Comparison of ENCODE assay signal across 24 mouse cellular contexts in genomic region chr11:83233621-83234020, GRCm38 (mm10). TPM values are rescaled to one million over a fixed set of nuclear protein-coding genes. Genes with fewer than 3 reads are reported as not detected.
A peak's percentile ranks its signal among the peaks of the same experiment; 100 is the strongest.
DNase-seq lines count a peak whose midpoint lies in the region; ATAC-seq lines count a peak whose summit lies in the region.
"Not testable (repeated sequence)": the region's sequence is repeated elsewhere in the genome, so short reads cannot be mapped to it uniquely, and the experiment has no call there.
"Had no signal": no experiment of that assay in that cellular context is flagged by ENCODE, and none has a peak within 500 bp of the region (broad histone marks: within the 10 kb centered on the region; RNA-seq: fewer than 3 reads in every experiment).

No protein-coding gene starts in this region.

- H3K4me3 ChIP-seq in ES-E14 (ENCODE audit: insufficient read depth in 1 of 2, low read depth in 1 of 2, low read length in 2 of 2, poor library complexity in 1 of 2, severe bottlenecking in 1 of 2); embryonic facial prominence, embryonic 10.5 days; liver, embryonic 12.5 days; liver, embryonic 15.5 days (replicated peaks): not testable (repeated sequence)

- in situ Hi-C loops in ES-E14 (cut with MboI; ENCODE audit: low sequenced_read_pairs in 2 of 2, unreplicated experiment in 2 of 2): not testable (repeated sequence)

- H3K9me3 ChIP-seq in ES-E14 (ENCODE audit: control insufficient read depth, insufficient read depth, low read depth, low read length); embryonic facial prominence, embryonic 10.5 days; liver, embryonic 12.5 days (replicated peaks); liver, embryonic 15.5 days (replicated peaks): not testable (repeated sequence)

- ATAC-seq in erythroid progenitor cell, adult 5-6 weeks (replicated peaks; ENCODE audit: low FRiP score, poor library complexity, severe bottlenecking): 0 out of 2 replicates have a peak, but pooled peaks have one; percentile 52
- not testable (repeated sequence) for ATAC-seq in liver, embryonic 12.5 days
- ATAC-seq in liver, embryonic 15.5 days (ENCODE audit: insufficient read depth): peak; percentile 70; the same call in 1 of the 2 replicates

- H3K27me3 ChIP-seq in embryonic facial prominence, embryonic 10.5 days (replicated peaks; ENCODE audit: low read depth, poor library complexity, severe bottlenecking); liver, embryonic 12.5 days (replicated peaks); liver, embryonic 15.5 days: not testable (repeated sequence)

- peak; percentile 40 for DNase-seq in ES-E14 (ENCODE audit: low read depth, low spot score)
- DNase-seq in ZHBTc4 (ENCODE audit: low read depth, low spot score): peak; percentile 81
- DNase-seq in embryonic facial prominence, embryonic 10.5 days (ENCODE audit: low spot score): peak; percentile 12
- peak; percentile 3 for DNase-seq in mesoderm, embryonic 11.5 days (ENCODE audit: low read depth, low spot score)
- peak; percentile 30 for DNase-seq in yolk sac, embryonic 10.5 days (ENCODE audit: low spot score)

- H3K4me1 ChIP-seq in ES-E14 (ENCODE audit: control insufficient read depth in 2 of 2, insufficient read depth in 2 of 2, low read length in 2 of 2, poor library complexity in 1 of 2); embryonic facial prominence, embryonic 10.5 days: not testable (repeated sequence)
- peaks cover 12% of the 10 kb centered on the region for H3K4me1 ChIP-seq in liver, embryonic 12.5 days
- peaks cover 52% of the 10 kb centered on the region for H3K4me1 ChIP-seq in liver, embryonic 15.5 days (replicated peaks)

- 45% methylated on average over 5 of the region's 5 CpGs for WGBS in embryonic facial prominence, embryonic 10.5 days
- WGBS in liver, embryonic 12.5 days (ENCODE audit: insufficient replicate concordance): 30% methylated on average over 5 of the region's 5 CpGs
- WGBS in liver, embryonic 15.5 days (ENCODE audit: insufficient replicate concordance): 26% methylated on average over 5 of the region's 5 CpGs

- H3K27ac ChIP-seq in ES-E14 (ENCODE audit: insufficient read depth, low read depth, low read length, poor library complexity, severe bottlenecking); embryonic facial prominence, embryonic 10.5 days (replicated peaks): not testable (repeated sequence)
- H3K27ac ChIP-seq in liver, embryonic 12.5 days: peak overlapping the region; percentile 48; the same call in 1 of the 2 replicates
- peak overlapping the region; percentile 88 for H3K27ac ChIP-seq in liver, embryonic 15.5 days (replicated peaks)

- H3K9ac ChIP-seq in ES-E14 (ENCODE audit: insufficient read depth, low read depth, low read length, poor library complexity, severe bottlenecking); liver, embryonic 12.5 days; liver, embryonic 15.5 days: not testable (repeated sequence)

- H3K4me2 ChIP-seq in liver, embryonic 12.5 days: not testable (repeated sequence)
- peak overlapping the region; percentile 35 for H3K4me2 ChIP-seq in liver, embryonic 15.5 days

- not testable (repeated sequence) for H3K36me3 ChIP-seq in ES-E14 (ENCODE audit: control insufficient read depth, insufficient read depth, low read length, poor library complexity, severe bottlenecking); embryonic facial prominence, embryonic 10.5 days (replicated peaks); liver, embryonic 12.5 days; liver, embryonic 15.5 days (replicated peaks)

RNA-seq across cellular contexts. Expression of gene Slfn3, which starts 42.5 kb away (rescaled TPM):
- 2.4 and 3.3 TPM in 2 replicates for total RNA-seq in ES-E14 (2012; rRNA removed)
- polyA plus RNA-seq in embryonic facial prominence, embryonic 10.5 days (2016; fragmentation: Nextera tagmentation; extraction: Ambion mirVana): 0.45 and 0.65 TPM in 2 replicates
- 5.0 and 19.3 TPM in 2 replicates for total RNA-seq in erythroid progenitor cell, adult 5-6 weeks (2015; ENCODE audit: low replicate concordance)
- 12.3 and 35.9 TPM in 2 replicates for total RNA-seq in erythroid progenitor cell, adult 5-6 weeks (2017; ENCODE audit: low replicate concordance)
- 0.97 and 1.3 TPM in 2 replicates for polyA plus RNA-seq in liver, embryonic 12.5 days (2016; fragmentation: Nextera tagmentation; extraction: Ambion mirVana)
- polyA plus RNA-seq in liver, embryonic 15.5 days (2015; fragmentation: Nextera tagmentation; extraction: Ambion mirVana): 1.7 and 1.8 TPM in 2 replicates

RNA-seq across cellular contexts. Expression of gene Slfn14, which starts 52.9 kb away (rescaled TPM):
- not detected in 2 replicates for total RNA-seq in ES-E14 (2012; rRNA removed)
- 0.09 and 0.37 TPM in 2 replicates for polyA plus RNA-seq in embryonic facial prominence, embryonic 10.5 days (2016; fragmentation: Nextera tagmentation; extraction: Ambion mirVana)
- 86.4 and 88.3 TPM in 2 replicates for total RNA-seq in erythroid progenitor cell, adult 5-6 weeks (2015; ENCODE audit: low replicate concordance)
- 93.6 and 106 TPM in 2 replicates for total RNA-seq in erythroid progenitor cell, adult 5-6 weeks (2017; ENCODE audit: low replicate concordance)
- 14.5 and 15.6 TPM in 2 replicates for polyA plus RNA-seq in liver, embryonic 12.5 days (2016; fragmentation: Nextera tagmentation; extraction: Ambion mirVana)
- 32.3 and 37.0 TPM in 2 replicates for polyA plus RNA-seq in liver, embryonic 15.5 days (2015; fragmentation: Nextera tagmentation; extraction: Ambion mirVana)
- total RNA-seq: adrenal gland, adult 2 months; forebrain, postnatal 0 days; gastrocnemius, adult 8-10 months; gastrocnemius, postnatal 25 days; heart, adult 18-20 months had no signal
- polyA plus RNA-seq: adrenal gland, adult 2 months; C2C12; CD4-positive, CD25-positive, alpha-beta regulatory T cell, adult 4 months; cortical plate, adult 2 months; forebrain, embryonic 14.5 days; forebrain, postnatal 0 days; gonadal fat pad, adult 2 months; hindbrain, embryonic 16.5 days had no signal

RNA-seq across cellular contexts. Expression of gene Slfn4, which starts 58.6 kb away (rescaled TPM):
- 0.58 and 1.3 TPM in 2 replicates for total RNA-seq in ES-E14 (2012; rRNA removed)
- polyA plus RNA-seq in embryonic facial prominence, embryonic 10.5 days (2016; fragmentation: Nextera tagmentation; extraction: Ambion mirVana): not detected in 2 replicates
- total RNA-seq in erythroid progenitor cell, adult 5-6 weeks (2015; ENCODE audit: low replicate concordance): 21.3 and 75.9 TPM in 2 replicates
- total RNA-seq in erythroid progenitor cell, adult 5-6 weeks (2017; ENCODE audit: low replicate concordance): 4.2 and 12.1 TPM in 2 replicates
- polyA plus RNA-seq in liver, embryonic 12.5 days (2016; fragmentation: Nextera tagmentation; extraction: Ambion mirVana): not detected in 2 replicates
- 0.88 and 1.2 TPM in 2 replicates for polyA plus RNA-seq in liver, embryonic 15.5 days (2015; fragmentation: Nextera tagmentation; extraction: Ambion mirVana)
- polyA plus RNA-seq: C2C12; embryonic facial prominence, embryonic 12.5 days; forebrain, embryonic 11.5 days; forebrain, embryonic 14.5 days; heart, embryonic 12.5 days; hindbrain, embryonic 10.5 days; hindbrain, embryonic 13.5 days; hindbrain, embryonic 16.5 days had no signal

Comparison
In these comparisons a context has a peak if more than half of its experiments do, and no peak if none do; other contexts are left out.
1. DNase-seq: peak in every context shown above with its lines; median percentile 81 in ZHBTc4; 40 in ES-E14; 30 in yolk sac, embryonic 10.5 days; 12 in embryonic facial prominence, embryonic 10.5 days; 3 in mesoderm, embryonic 11.5 days.
2. RNA of gene Slfn14, which starts 52.9 kb away (polyA plus RNA-seq): 32.3 to 37.0 TPM in liver, embryonic 15.5 days and 14.5 to 15.6 TPM in liver, embryonic 12.5 days; 0.09 to 0.37 TPM in embryonic facial prominence, embryonic 10.5 days; every median in the first group is over 10 times any median in the second.